Mouse (Mus musculus) thymus, adult 2 months (tissue): ENCODE measurements around the gene Epsti1.

Experiments used
- CTCF ChIP-seq: fragments of 200-500 bp; IDR thresholded peaks from 2 replicates; pipeline ENCODE4 v1.5.1; 2012; ENCODE audit warnings: mild to moderate bottlenecking, control low read depth, low read length, moderate library complexity, borderline replicate concordance; ENCODE audit not compliant: control insufficient read depth, poor library complexity, insufficient read depth; ENCODE audit errors: extremely low read depth
- POLR2A ChIP-seq: fragments of 200-500 bp; IDR thresholded peaks from 2 replicates; pipeline ENCODE4 v1.6.1; 2012; ENCODE audit warnings: mild to moderate bottlenecking, low read length, control low read depth, moderate library complexity; ENCODE audit not compliant: control insufficient read depth, poor library complexity, insufficient read depth; ENCODE audit errors: extremely low read depth

GRCm38 (mm10) chr14:77864510-77864909 lies 39.5 kb upstream of the Epsti1 start:
- TF ChIP-seq CTCF, result no peak
- no peak for TF ChIP-seq POLR2A
